Mouse (Mus musculus) embryo, embryonic 9.5 days (tissue): Measurements from ENCODE around the gene 4930558K02Rik.

Source experiments
- DNase-seq: peaks from one replicate; pipeline ENCODE4 v3.0.0-alpha.2; 2017; ENCODE audit errors: extremely low spot score

4930558K02Rik gene

GRCm38 (mm10) chr1:161992389-161992788 is 13.0 kb upstream of the 4930558K02Rik start:
- DNase-seq = no peak

GRCm38 (mm10) chr1:161991846-161992245 is 12.4 kb upstream of the 4930558K02Rik start:
- DNase-seq = no peak

GRCm38 (mm10) chr1:161990684-161991578 is 11.5 kb upstream of the 4930558K02Rik start:
- no peak for DNase-seq

- DNase-seq = no peak
Observed at GRCm38 (mm10) chr1:161983979-161984566, 4.6 kb upstream of the 4930558K02Rik start.

- DNase-seq = no peak
Observed at GRCm38 (mm10) chr1:161983451-161983850, 4.0 kb upstream of the 4930558K02Rik start.

- DNase-seq = no peak
Observed at GRCm38 (mm10) chr1:161980626-161981298, 1.3 kb upstream of the 4930558K02Rik start.

- no peak for DNase-seq
Observed at GRCm38 (mm10) chr1:161980046-161980445, 610 bp upstream of the 4930558K02Rik start.

GRCm38 (mm10) chr1:161978173-161978700 is 1.2 kb downstream of the 4930558K02Rik start:
- DNase-seq = no peak

GRCm38 (mm10) chr1:161977331-161977730 is 2.1 kb downstream of the 4930558K02Rik start:
- DNase-seq = no peak

GRCm38 (mm10) chr1:161976255-161977182 is 2.9 kb downstream of the 4930558K02Rik start:
- DNase-seq = peak; percentile 84

- no peak for DNase-seq
Observed at GRCm38 (mm10) chr1:161972233-161972632, 7.2 kb downstream of the 4930558K02Rik start.

- DNase-seq = no peak
Observed at GRCm38 (mm10) chr1:161970874-161971273, 8.6 kb downstream of the 4930558K02Rik start.

- DNase-seq = peak; percentile 93
Observed at GRCm38 (mm10) chr1:161968589-161969407, 10.6 kb downstream of the 4930558K02Rik start, which contains the start of gene Pigc. Gene Pigc (plus strand): TSS chr1:161969186.

- DNase-seq = no peak
Observed at GRCm38 (mm10) chr1:161967936-161968335, 11.5 kb downstream of the 4930558K02Rik start.

- peak; percentile 22 for DNase-seq
Observed at GRCm38 (mm10) chr1:161962465-161963377, 16.7 kb downstream of the 4930558K02Rik start.

- no peak for DNase-seq
Observed at GRCm38 (mm10) chr1:161957964-161958950, 21.2 kb downstream of the 4930558K02Rik start.

GRCm38 (mm10) chr1:161955846-161956245 is 23.6 kb downstream of the 4930558K02Rik start:
- no peak for DNase-seq

- no peak for DNase-seq
Observed at GRCm38 (mm10) chr1:161952599-161952998, 26.8 kb downstream of the 4930558K02Rik start.
